Mouse (Mus musculus) urinary bladder, postnatal 25 days (tissue): ENCODE data around the gene Gm20918.
"Not testable (repeated sequence)": the region's sequence is repeated elsewhere in the genome, so short reads cannot be mapped to it uniquely, and the experiment has no call there.

ENCODE experiments used
- DNase-seq: peaks from one replicate; pipeline ENCODE4 v3.0.0; 2022; ENCODE audit warnings: low spot score

The Gm20918 gene

DNA sequence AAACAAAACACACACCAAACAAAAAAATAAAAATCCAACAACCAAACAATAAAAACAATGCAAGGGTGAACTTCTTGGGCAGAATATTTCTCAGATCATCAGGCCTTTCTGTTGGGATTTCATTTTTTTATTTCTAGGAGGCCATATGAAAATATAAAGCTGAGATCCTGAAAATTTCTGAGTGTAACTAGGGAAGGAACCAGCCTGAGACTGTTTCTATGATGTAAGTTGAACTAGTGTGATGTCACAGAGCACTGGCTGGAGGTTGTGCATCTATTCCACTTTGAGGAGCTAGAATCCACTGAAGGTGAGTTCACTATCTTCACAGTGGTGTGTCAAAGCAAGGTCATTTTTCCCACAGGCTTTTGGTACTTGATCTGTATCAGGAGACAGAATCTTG lies at the start of gene Gm20918:
Gm20918 (plus strand) TSS at position 301 of the 400 bp plus-strand sequence.
- DNase-seq = not testable (repeated sequence)
